ENCODE assay signal across 19 mouse cellular contexts in the genomic region with DNA sequence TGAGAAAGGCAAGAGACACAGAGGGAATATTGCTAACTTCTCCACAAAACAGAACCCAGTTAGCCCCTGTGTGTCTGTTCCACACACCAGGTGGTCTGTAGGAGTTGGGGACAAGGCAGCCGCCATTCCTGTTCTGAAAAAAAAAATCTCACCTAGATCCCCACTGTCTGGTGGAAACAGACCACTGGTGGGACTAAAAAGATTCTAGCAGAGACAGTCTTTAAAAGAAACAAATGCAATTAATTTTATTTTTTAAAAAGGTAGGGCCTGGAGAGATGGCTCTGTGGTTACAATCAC. TPM values are rescaled to one million over a fixed set of nuclear protein-coding genes. Genes with fewer than 3 reads are reported as not detected.
DNase-seq lines count a peak whose midpoint lies in the region; ATAC-seq lines count a peak whose summit lies in the region.
"Had no signal": no experiment of that assay in that cellular context is flagged by ENCODE, and none has a peak within 500 bp of the region (broad histone marks: within the 10 kb centered on the region; RNA-seq: fewer than 3 reads in every experiment).

No protein-coding gene starts in this region.

- peak overlapping the region; percentile 18 for H3K4me2 ChIP-seq in liver, embryonic 15.5 days
- H3K4me2 ChIP-seq: embryonic facial prominence, embryonic 12.5 days; forebrain, embryonic 12.5 days; hindbrain, embryonic 12.5 days had no signal

- H3K9ac ChIP-seq in liver, embryonic 15.5 days = peak overlapping the region; percentile 30; the same call in 1 of the 2 replicates
- H3K9ac ChIP-seq: embryonic facial prominence, embryonic 12.5 days; forebrain, embryonic 12.5 days; hindbrain, embryonic 12.5 days had no signal

- H3K36me3 ChIP-seq in liver, embryonic 15.5 days (replicated peaks) = no peaks in the 10 kb centered on the region
- H3K36me3 ChIP-seq: embryonic facial prominence, embryonic 12.5 days; forebrain, embryonic 12.5 days; hindbrain, embryonic 12.5 days had no signal

- no peaks in the 10 kb centered on the region for H3K9me3 ChIP-seq in liver, embryonic 15.5 days (replicated peaks)
- H3K9me3 ChIP-seq: embryonic facial prominence, embryonic 12.5 days; forebrain, embryonic 12.5 days; hindbrain, embryonic 12.5 days had no signal

- no peak for DNase-seq in frontal cortex, postnatal 10 days (ENCODE audit: low spot score in 2 of 2)
- peak; percentile 36 for DNase-seq in right cerebral cortex, adult 18-20 months
- DNase-seq in right cerebral cortex, postnatal 10 days (ENCODE audit: low spot score in 2 of 2) = no peak
- no peak for DNase-seq in thymus, postnatal 4 days
- DNase-seq in kidney, adult 8-10 months = no peak
- DNase-seq: adrenal gland, postnatal 14 days; cerebellum, adult 8-10 months; cerebellum, postnatal 14 days; gastrocnemius, adult 2 months; gastrocnemius, postnatal 25 days; heart, postnatal 10 days; heart, postnatal 4 days had no signal

- H3K27me3 ChIP-seq in liver, embryonic 15.5 days = peaks cover 21% of the 10 kb centered on the region
- H3K27me3 ChIP-seq: embryonic facial prominence, embryonic 12.5 days; forebrain, embryonic 12.5 days; hindbrain, embryonic 12.5 days had no signal

- H3K4me1 ChIP-seq in liver, embryonic 15.5 days (replicated peaks) = peaks cover 24% of the 10 kb centered on the region
- H3K4me1 ChIP-seq: embryonic facial prominence, embryonic 12.5 days; hindbrain, embryonic 12.5 days had no signal

- WGBS in liver, embryonic 15.5 days (ENCODE audit: insufficient replicate concordance) = 68% methylated on average over 1 of the region's 1 CpGs

- H3K27ac ChIP-seq in liver, embryonic 15.5 days (replicated peaks) = peak overlapping the region; percentile 79
- H3K27ac ChIP-seq: embryonic facial prominence, embryonic 12.5 days; forebrain, embryonic 12.5 days; gastrocnemius, adult 2 months; hindbrain, embryonic 12.5 days had no signal

- H3K4me3 ChIP-seq in liver, embryonic 15.5 days (replicated peaks) = no peak overlapping the region
- H3K4me3 ChIP-seq: embryonic facial prominence, embryonic 12.5 days; forebrain, embryonic 12.5 days; gastrocnemius, adult 2 months; hindbrain, embryonic 12.5 days had no signal

- ATAC-seq in frontal cortex, adult (ENCODE audit: low TSS enrichment) = 0 out of 2 replicates have a peak, but pooled peaks have one; percentile 42
- ATAC-seq in liver, embryonic 15.5 days (ENCODE audit: insufficient read depth) = no peak
- ATAC-seq: forebrain, embryonic 16.5 days; hindbrain, embryonic 16.5 days had no signal

RNA-seq across cellular contexts. Expression of gene Mgll, which starts 15.0 kb away (rescaled TPM):
- polyA plus RNA-seq in liver, embryonic 15.5 days (2015; fragmentation: Nextera tagmentation; extraction: Ambion mirVana) = 69.7 and 71.6 TPM in 2 replicates
